In the genomic region with DNA sequence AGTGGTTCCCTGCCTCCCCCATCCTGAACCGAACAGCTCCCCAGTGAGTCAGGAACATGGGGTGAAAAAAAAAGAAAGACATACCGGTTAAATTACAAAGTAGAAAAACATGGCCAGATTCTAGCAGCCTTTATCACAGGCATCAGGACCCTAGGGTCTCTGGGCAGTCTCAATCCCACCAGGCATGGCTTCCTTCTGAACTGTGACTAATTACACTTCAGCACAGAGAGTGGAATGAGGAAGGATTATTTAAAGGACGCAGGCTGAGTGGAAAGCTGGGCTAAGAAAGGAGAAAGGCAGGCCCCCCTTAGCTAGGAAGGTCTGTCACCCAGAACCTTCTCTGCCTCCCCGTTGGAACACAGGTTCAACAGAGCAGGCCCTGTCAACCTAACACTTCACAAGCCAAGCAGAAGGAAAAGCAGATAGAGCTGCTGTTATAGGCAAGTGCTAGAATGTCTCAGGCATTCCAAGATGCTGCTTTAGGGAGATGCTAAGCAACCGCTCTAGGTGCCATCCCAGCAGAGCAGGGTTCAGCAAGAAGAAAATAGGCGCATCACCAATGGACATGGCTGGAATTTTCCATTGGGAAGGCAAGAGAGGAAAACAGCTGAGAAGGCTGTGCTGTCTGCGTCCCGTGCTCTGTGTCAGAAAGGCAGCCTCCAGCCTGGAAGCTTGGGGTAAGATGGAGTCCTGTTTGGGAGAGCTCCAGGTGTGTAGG, we compare ENCODE assay signal across 8 mouse cellular contexts. TPM values are rescaled to one million over a fixed set of nuclear protein-coding genes. Genes with fewer than 3 reads are reported as not detected.
DNase-seq lines count a peak whose midpoint lies in the region; ATAC-seq and TF ChIP-seq lines count a peak whose summit lies in the region.

No protein-coding gene starts in this region.

- no peak overlapping the region; the same call in 1 of the 2 replicates for H3K9ac ChIP-seq in lung, embryonic 14.5 days
- peak overlapping the region; percentile 37; the same call in 1 of the 2 replicates for H3K9ac ChIP-seq in embryonic facial prominence, embryonic 11.5 days (replicated peaks; ENCODE audit: low read length)
- no peak overlapping the region for H3K9ac ChIP-seq in intestine, embryonic 15.5 days

- no peaks in the 10 kb centered on the region for H3K9me3 ChIP-seq in lung, embryonic 14.5 days (ENCODE audit: low read depth, low read length)
- H3K9me3 ChIP-seq in embryonic facial prominence, embryonic 11.5 days (replicated peaks; ENCODE audit: control insufficient read depth, low read length) = no peaks in the 10 kb centered on the region
- H3K9me3 ChIP-seq in intestine, embryonic 15.5 days = no peaks in the 10 kb centered on the region

- no peak for ATAC-seq in lung, embryonic 14.5 days (ENCODE audit: insufficient read depth)
- ATAC-seq in embryonic facial prominence, embryonic 11.5 days (replicated peaks; ENCODE audit: insufficient number of reproducible peaks, low FRiP score, low TSS enrichment, low read depth) = no peak
- ATAC-seq in intestine, embryonic 15.5 days = no peak

- DNase-seq in lung, embryonic 14.5 days = no peak
- DNase-seq in lung, postnatal 14 days = no peak
- DNase-seq in embryonic facial prominence, embryonic 11.5 days (ENCODE audit: low spot score) = peak; percentile 39
- no peak for DNase-seq in urinary bladder, postnatal 14 days (ENCODE audit: low spot score)
- no peak for DNase-seq in thymus, postnatal 14 days
- DNase-seq in adrenal gland, postnatal 36 days = no peak

- peaks cover 63% of the 10 kb centered on the region for H3K36me3 ChIP-seq in lung, embryonic 14.5 days (ENCODE audit: insufficient read depth)
- peaks cover 4% of the 10 kb centered on the region for H3K36me3 ChIP-seq in embryonic facial prominence, embryonic 11.5 days (replicated peaks; ENCODE audit: control insufficient read depth, insufficient read depth, low read depth, low read length)
- H3K36me3 ChIP-seq in intestine, embryonic 15.5 days = 0 out of 2 replicates have a peak, but pooled peaks cover 2% of the 10 kb centered on the region

- no peak for TF ChIP-seq CTCF in lung, embryonic 14.5 days (IDR thresholded peaks at IDR 0.05; ENCODE audit: low read depth)
- TF ChIP-seq CTCF in olfactory bulb, adult 2 months (IDR thresholded peaks at IDR 0.05; ENCODE audit: insufficient read depth, low read depth, low read length) = no peak

- TF ChIP-seq POLR2A in olfactory bulb, adult 2 months (IDR thresholded peaks at IDR 0.05; ENCODE audit: insufficient read depth, low read depth, low read length) = no peak

- H3K4me3 ChIP-seq in lung, embryonic 14.5 days (ENCODE audit: low read depth, low read length) = no peak overlapping the region
- H3K4me3 ChIP-seq in embryonic facial prominence, embryonic 11.5 days (ENCODE audit: low read depth, low read length) = no peak overlapping the region
- H3K4me3 ChIP-seq in intestine, embryonic 15.5 days (replicated peaks) = no peak overlapping the region
- H3K4me3 ChIP-seq in olfactory bulb, adult 2 months (ENCODE audit: insufficient read depth, low read depth, low read length) = no peak overlapping the region

- peaks cover 62% of the 10 kb centered on the region for H3K4me1 ChIP-seq in lung, embryonic 14.5 days (ENCODE audit: insufficient read depth)
- peaks cover 38% of the 10 kb centered on the region for H3K4me1 ChIP-seq in embryonic facial prominence, embryonic 11.5 days (ENCODE audit: control insufficient read depth, insufficient read depth, low read length)
- H3K4me1 ChIP-seq in intestine, embryonic 15.5 days (replicated peaks) = peaks cover 79% of the 10 kb centered on the region
- H3K4me1 ChIP-seq in olfactory bulb, adult 2 months (ENCODE audit: control insufficient read depth, insufficient read depth, low read length) = peaks cover 70% of the 10 kb centered on the region

- H3K27me3 ChIP-seq in lung, embryonic 14.5 days (ENCODE audit: insufficient read depth, low read length) = no peaks in the 10 kb centered on the region
- H3K27me3 ChIP-seq in embryonic facial prominence, embryonic 11.5 days (ENCODE audit: control insufficient read depth, insufficient read depth, low read length) = no peaks in the 10 kb centered on the region
- H3K27me3 ChIP-seq in intestine, embryonic 15.5 days (replicated peaks) = no peaks in the 10 kb centered on the region

- 47% methylated on average over 8 of the region's 8 CpGs for WGBS in lung, embryonic 14.5 days
- WGBS in embryonic facial prominence, embryonic 11.5 days = 34% methylated on average over 8 of the region's 8 CpGs
- 42% methylated on average over 8 of the region's 8 CpGs for WGBS in intestine, embryonic 15.5 days
- 13% methylated on average over 8 of the region's 8 CpGs for WGBS in olfactory bulb, adult 2 months

- no peak overlapping the region for H3K4me2 ChIP-seq in lung, embryonic 14.5 days
- H3K4me2 ChIP-seq in embryonic facial prominence, embryonic 11.5 days (ENCODE audit: low read depth, low read length) = no peak overlapping the region
- 0 out of 2 replicates have a peak overlapping the region, but pooled peaks have one; percentile 7 for H3K4me2 ChIP-seq in intestine, embryonic 15.5 days (replicated peaks)

- H3K27ac ChIP-seq in lung, embryonic 14.5 days (ENCODE audit: low read depth) = peak overlapping the region; percentile 91
- peak overlapping the region; percentile 62; the same call in 1 of the 2 replicates for H3K27ac ChIP-seq in embryonic facial prominence, embryonic 11.5 days (replicated peaks; ENCODE audit: low read depth, low read length)
- peak overlapping the region; percentile 27; the same call in 1 of the 2 replicates for H3K27ac ChIP-seq in intestine, embryonic 15.5 days
- peak overlapping the region; percentile 99 for H3K27ac ChIP-seq in olfactory bulb, adult 2 months (ENCODE audit: insufficient read depth, low read depth, low read length)

RNA-seq across cellular contexts. Expression of a gene that starts 22.5 kb away (rescaled TPM):
- polyA plus RNA-seq in lung, embryonic 14.5 days (2014; fragmentation: Nextera tagmentation; extraction: Ambion mirVana) = 40.5 and 46.0 TPM in 2 replicates
- 36.1 and 36.8 TPM in 2 replicates for polyA plus RNA-seq in embryonic facial prominence, embryonic 11.5 days (2014; fragmentation: Nextera tagmentation; extraction: Ambion mirVana)
- polyA plus RNA-seq in intestine, embryonic 15.5 days (2015; fragmentation: Nextera tagmentation; extraction: Ambion mirVana) = 64.7 and 66.2 TPM in 2 replicates
- polyA plus RNA-seq in olfactory bulb, adult 2 months (2012; ENCODE audit: insufficient read depth, insufficient read length, low replicate concordance, missing spikeins) = 440 TPM in 1 of 2 replicates, not detected in the other
- total RNA-seq in adrenal gland, postnatal 36 days (2021) = 10 to 100 TPM; 47.9 to 53.4 TPM

Comparison
In these comparisons a context has a peak if more than half of its experiments do, and no peak if none do; other contexts are left out.
1. H3K27ac ChIP-seq: peak in every context shown above with its lines; median percentile 99 in olfactory bulb, adult 2 months; 91 in lung, embryonic 14.5 days; 62 in embryonic facial prominence, embryonic 11.5 days; 27 in intestine, embryonic 15.5 days.